Mouse (Mus musculus): ENCODE measurements around the gene Phlpp1. TPM values are rescaled to one million over a fixed set of nuclear protein-coding genes. Genes with fewer than 3 reads are reported as not detected.

Phlpp1 gene
- polyA plus RNA-seq, 1 experiment: 7.6 TPM

GRCm38 (mm10) chr1:106148386-106149380 is 22.9 kb upstream of the Phlpp1 start:
- Histone ChIP-seq H3K4me1 (ENCODE audit: control insufficient read depth, insufficient read depth, low read length) (peaks cover 6% of the 10 kb centered on the region; the same call in 1 of the 2 replicates), H3K4me3 (ENCODE audit: insufficient read depth, low read length) (no peak overlapping the region), H3K27ac (ENCODE audit: insufficient read depth, low read depth, low read length) (no peak overlapping the region)
- TF ChIP-seq CTCF (IDR thresholded peaks at IDR 0.05; ENCODE audit: low read depth, low read length): no peak
- TF ChIP-seq POLR2A (IDR thresholded peaks at IDR 0.05; ENCODE audit: borderline replicate concordance, low read depth, low read length): no peak

DNA sequence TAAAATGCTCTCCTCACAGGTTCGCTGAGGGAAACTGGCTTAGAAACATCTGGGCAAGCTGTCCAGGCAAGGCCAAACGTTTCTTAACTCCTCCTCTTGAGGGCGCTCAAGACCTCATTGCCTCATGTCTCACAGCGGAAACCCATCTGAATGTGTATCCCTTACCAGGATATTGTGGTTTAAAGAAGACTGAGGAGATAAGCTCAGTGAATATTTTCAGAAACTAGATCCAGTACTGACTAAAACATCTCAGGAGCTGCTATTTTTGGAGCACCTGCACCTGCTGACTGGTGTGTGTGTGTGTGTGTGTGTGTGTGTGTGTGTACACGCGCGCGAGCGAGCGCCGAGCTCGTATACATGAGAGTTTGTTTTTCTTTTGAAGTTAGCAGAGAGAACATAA is 19.7 kb upstream of the Phlpp1 start:
- Histone ChIP-seq H3K4me1 (ENCODE audit: control insufficient read depth, insufficient read depth, low read length) (peaks cover 6% of the 10 kb centered on the region; the same call in 1 of the 2 replicates), H3K27ac (ENCODE audit: insufficient read depth, low read depth, low read length) (no peak overlapping the region), H3K4me3 (ENCODE audit: insufficient read depth, low read length) (no peak overlapping the region)
- no peak for TF ChIP-seq POLR2A (IDR thresholded peaks at IDR 0.05; ENCODE audit: borderline replicate concordance, low read depth, low read length)
- TF ChIP-seq CTCF (IDR thresholded peaks at IDR 0.05; ENCODE audit: low read depth, low read length): no peak

- TF ChIP-seq POLR2A (IDR thresholded peaks at IDR 0.05; ENCODE audit: borderline replicate concordance, low read depth, low read length) (no peak), CTCF (IDR thresholded peaks at IDR 0.05; ENCODE audit: low read depth, low read length) (no peak)
- Histone ChIP-seq H3K27ac (ENCODE audit: insufficient read depth, low read depth, low read length) (no peak overlapping the region), H3K4me1 (ENCODE audit: control insufficient read depth, insufficient read depth, low read length) (peaks cover 6% of the 10 kb centered on the region; the same call in 1 of the 2 replicates), H3K4me3 (ENCODE audit: insufficient read depth, low read length) (no peak overlapping the region)
Measured at GRCm38 (mm10) chr1:106152742-106153141, 18.8 kb upstream of the Phlpp1 start.

DNA sequence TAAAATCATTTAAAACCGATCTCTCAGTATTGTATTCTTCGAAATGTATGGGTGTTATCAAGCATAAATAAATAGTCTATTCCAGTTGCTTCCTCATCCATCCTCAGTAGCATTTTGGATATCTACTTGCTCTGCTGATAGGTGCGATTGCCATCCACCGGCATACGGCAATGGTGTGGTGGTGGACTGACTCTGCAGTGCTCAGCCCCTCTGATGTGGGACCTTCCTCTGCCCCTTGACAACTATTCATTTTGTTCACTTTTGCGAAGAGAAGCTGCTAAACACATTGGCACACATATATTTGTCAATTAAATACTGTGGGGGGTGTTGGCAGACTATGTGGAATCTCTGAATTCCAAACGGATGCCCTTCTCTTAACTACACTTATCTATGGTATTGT is 17.0 kb upstream of the Phlpp1 start:
- peaks cover 7% of the 10 kb centered on the region; the same call in 1 of the 2 replicates for H3K4me1 ChIP-seq (ENCODE audit: control insufficient read depth, insufficient read depth, low read length)
- no peak overlapping the region for H3K27ac ChIP-seq (ENCODE audit: insufficient read depth, low read depth, low read length)
- TF ChIP-seq POLR2A (IDR thresholded peaks at IDR 0.05; ENCODE audit: borderline replicate concordance, low read depth, low read length) (no peak), CTCF (IDR thresholded peaks at IDR 0.05; ENCODE audit: low read depth, low read length) (no peak)
- no peak overlapping the region for H3K4me3 ChIP-seq (ENCODE audit: insufficient read depth, low read length)

- Histone ChIP-seq H3K4me3 (ENCODE audit: insufficient read depth, low read length) (no peak overlapping the region), H3K27ac (ENCODE audit: insufficient read depth, low read depth, low read length) (no peak overlapping the region), H3K4me1 (ENCODE audit: control insufficient read depth, insufficient read depth, low read length) (peaks cover 7% of the 10 kb centered on the region; the same call in 1 of the 2 replicates)
- TF ChIP-seq POLR2A (IDR thresholded peaks at IDR 0.05; ENCODE audit: borderline replicate concordance, low read depth, low read length) (no peak), CTCF (IDR thresholded peaks at IDR 0.05; ENCODE audit: low read depth, low read length) (no peak)
Measured at GRCm38 (mm10) chr1:106155087-106155567, 16.4 kb upstream of the Phlpp1 start.

DNA sequence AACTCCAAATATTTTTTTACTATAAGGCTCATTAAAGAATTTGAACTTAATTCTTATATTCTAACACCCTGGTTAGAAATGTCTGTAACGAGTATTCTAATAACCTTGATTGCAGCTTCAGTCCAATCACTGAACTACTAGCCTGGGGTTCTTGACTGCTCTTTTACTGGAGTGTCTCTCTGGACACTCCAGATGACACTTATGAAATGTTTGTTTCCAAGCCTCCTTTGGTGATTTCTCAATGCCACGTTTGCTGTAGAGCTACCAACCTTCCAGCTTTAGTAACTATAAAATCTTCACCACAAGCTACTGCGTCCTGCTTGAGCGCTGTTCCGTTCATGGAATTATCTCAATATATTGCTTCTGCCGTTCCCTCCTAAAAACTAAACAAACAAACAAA is 15.8 kb upstream of the Phlpp1 start:
- Histone ChIP-seq H3K4me3 (ENCODE audit: insufficient read depth, low read length) (no peak overlapping the region), H3K4me1 (ENCODE audit: control insufficient read depth, insufficient read depth, low read length) (peaks cover 7% of the 10 kb centered on the region; the same call in 1 of the 2 replicates), H3K27ac (ENCODE audit: insufficient read depth, low read depth, low read length) (no peak overlapping the region)
- TF ChIP-seq CTCF (IDR thresholded peaks at IDR 0.05; ENCODE audit: low read depth, low read length): no peak
- TF ChIP-seq POLR2A (IDR thresholded peaks at IDR 0.05; ENCODE audit: borderline replicate concordance, low read depth, low read length): no peak

DNA sequence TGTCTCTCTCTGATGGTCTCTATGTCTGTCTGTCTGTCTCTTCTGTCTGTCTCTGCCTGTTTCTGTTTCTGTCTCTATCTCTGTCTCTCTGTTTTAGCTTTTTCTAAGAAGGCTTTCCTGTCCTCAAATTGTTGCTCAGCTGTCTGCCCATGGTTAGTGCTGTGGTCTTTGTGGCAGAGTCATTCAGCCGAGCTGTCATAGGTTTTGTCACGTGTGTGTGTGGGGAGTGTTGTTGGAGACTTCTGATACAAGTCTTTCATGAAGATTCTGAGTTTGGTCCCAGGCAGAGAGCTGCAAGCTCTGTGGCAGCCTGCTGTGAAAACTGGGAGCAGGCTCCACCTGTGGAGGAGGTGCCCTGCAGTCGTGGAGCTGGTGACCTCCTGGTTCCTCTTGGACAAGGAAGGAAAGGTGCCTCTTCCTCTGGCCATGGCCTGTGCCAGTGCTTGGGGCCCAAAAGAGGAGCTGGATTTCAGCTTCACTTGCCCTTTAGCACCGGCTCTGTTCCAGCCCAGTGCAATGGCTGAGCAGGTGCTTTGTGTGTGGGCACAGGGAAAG is 13.5 kb upstream of the Phlpp1 start:
- H3K4me1 ChIP-seq (ENCODE audit: control insufficient read depth, insufficient read depth, low read length): peaks cover 15% of the 10 kb centered on the region
- TF ChIP-seq CTCF (IDR thresholded peaks at IDR 0.05; ENCODE audit: low read depth, low read length): no peak
- no peak for TF ChIP-seq POLR2A (IDR thresholded peaks at IDR 0.05; ENCODE audit: borderline replicate concordance, low read depth, low read length)

DNA sequence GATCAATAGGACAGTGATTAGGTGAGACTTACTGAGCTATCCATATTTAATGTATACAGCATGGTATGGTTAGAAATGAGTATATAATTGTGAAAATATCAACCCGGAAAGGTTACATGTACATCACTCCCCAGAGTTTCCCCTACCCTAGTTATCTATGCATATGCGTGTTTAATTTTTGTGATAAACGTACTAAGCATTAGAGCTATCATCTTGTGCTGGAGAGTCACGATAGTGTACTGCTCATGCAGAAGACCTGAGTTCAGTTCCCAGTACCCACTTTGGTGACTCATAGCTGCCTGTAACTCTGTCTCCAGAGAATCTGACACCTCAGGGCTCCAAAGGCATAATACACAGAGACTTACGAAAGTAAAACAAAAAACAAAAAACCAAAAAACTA is 11.9 kb upstream of the Phlpp1 start:
- H3K4me3 ChIP-seq (ENCODE audit: insufficient read depth, low read length): no peak overlapping the region
- peaks cover 17% of the 10 kb centered on the region for H3K4me1 ChIP-seq (ENCODE audit: control insufficient read depth, insufficient read depth, low read length)
- no peak overlapping the region for H3K27ac ChIP-seq (ENCODE audit: insufficient read depth, low read depth, low read length)
- no peak for TF ChIP-seq POLR2A (IDR thresholded peaks at IDR 0.05; ENCODE audit: borderline replicate concordance, low read depth, low read length)
- no peak for TF ChIP-seq CTCF (IDR thresholded peaks at IDR 0.05; ENCODE audit: low read depth, low read length)

More for the DNA sequence above, 13.5 kb upstream of the Phlpp1 start:
- Histone ChIP-seq H3K27ac (ENCODE audit: insufficient read depth, low read depth, low read length) (no peak overlapping the region), H3K4me3 (ENCODE audit: insufficient read depth, low read length) (no peak overlapping the region)

DNA sequence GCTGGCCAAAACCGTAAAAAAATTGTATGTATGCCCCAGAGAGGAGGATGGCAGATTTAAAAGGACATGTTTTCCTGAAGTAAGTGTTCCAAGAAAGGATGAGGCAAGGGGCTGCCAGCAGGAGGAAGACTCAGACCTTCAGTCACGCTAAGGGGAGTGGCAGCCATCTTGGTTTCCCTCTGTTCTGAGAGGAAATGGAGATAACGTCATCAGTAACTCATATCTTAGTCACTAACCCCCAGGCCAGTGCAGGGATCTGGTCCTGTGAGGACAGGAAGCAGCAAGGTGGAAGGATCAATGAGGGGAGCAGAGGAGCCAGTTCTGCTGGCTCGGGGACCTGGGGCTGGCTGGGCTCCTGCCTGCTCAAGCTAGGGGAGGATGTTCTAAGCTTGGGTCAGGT is 10.6 kb upstream of the Phlpp1 start:
- H3K4me3 ChIP-seq (ENCODE audit: insufficient read depth, low read length): no peak overlapping the region
- TF ChIP-seq POLR2A (IDR thresholded peaks at IDR 0.05; ENCODE audit: borderline replicate concordance, low read depth, low read length): no peak
- TF ChIP-seq CTCF (IDR thresholded peaks at IDR 0.05; ENCODE audit: low read depth, low read length): no peak
- H3K4me1 ChIP-seq (ENCODE audit: control insufficient read depth, insufficient read depth, low read length): peaks cover 17% of the 10 kb centered on the region
- no peak overlapping the region for H3K27ac ChIP-seq (ENCODE audit: insufficient read depth, low read depth, low read length)

Data from bone marrow macrophage, adult 2 months (primary cell).